Comparison of ENCODE assay signal across 8 mouse cellular contexts in genomic region chr4:154897676-154898465, GRCm38 (mm10). TPM values are rescaled to one million over a fixed set of nuclear protein-coding genes. Genes with fewer than 3 reads are reported as not detected.
DNase-seq lines count a peak whose midpoint lies in the region; ATAC-seq and TF ChIP-seq lines count a peak whose summit lies in the region.

No protein-coding gene starts in this region.

- ATAC-seq in forebrain, embryonic 12.5 days (ENCODE audit: low FRiP score), result no peak
- ATAC-seq in hindbrain, postnatal 0 days, result no peak
- peak; percentile 4; the same call in 1 of the 2 replicates for ATAC-seq in midbrain, embryonic 13.5 days

- no peaks in the 10 kb centered on the region for H3K36me3 ChIP-seq in forebrain, embryonic 12.5 days (replicated peaks)
- H3K36me3 ChIP-seq in hindbrain, postnatal 0 days (ENCODE audit: insufficient read depth, low read length), result no peaks in the 10 kb centered on the region
- peaks cover 6% of the 10 kb centered on the region; the same call in 1 of the 2 replicates for H3K36me3 ChIP-seq in midbrain, embryonic 13.5 days

- 0 out of 2 replicates have a peak, but pooled peaks cover 15% of the 10 kb centered on the region for H3K27me3 ChIP-seq in forebrain, embryonic 12.5 days
- no peaks in the 10 kb centered on the region for H3K27me3 ChIP-seq in hindbrain, postnatal 0 days (ENCODE audit: insufficient read depth, low read length)
- H3K27me3 ChIP-seq in midbrain, embryonic 13.5 days, result no peaks in the 10 kb centered on the region

- no peaks in the 10 kb centered on the region for H3K9me3 ChIP-seq in forebrain, embryonic 12.5 days
- H3K9me3 ChIP-seq in hindbrain, postnatal 0 days (ENCODE audit: low read length), result no peaks in the 10 kb centered on the region
- no peaks in the 10 kb centered on the region for H3K9me3 ChIP-seq in midbrain, embryonic 13.5 days

- H3K4me3 ChIP-seq in forebrain, embryonic 12.5 days (replicated peaks), result peak overlapping the region; percentile 56
- peak overlapping the region; percentile 57 for H3K4me3 ChIP-seq in hindbrain, postnatal 0 days (ENCODE audit: low read length)
- peak overlapping the region; percentile 55 for H3K4me3 ChIP-seq in midbrain, embryonic 13.5 days (replicated peaks)

- peak overlapping the region; percentile 67 for H3K9ac ChIP-seq in forebrain, embryonic 12.5 days
- H3K9ac ChIP-seq in hindbrain, postnatal 0 days (replicated peaks; ENCODE audit: low read length), result peak overlapping the region; percentile 69
- peak overlapping the region; percentile 78 for H3K9ac ChIP-seq in midbrain, embryonic 13.5 days (replicated peaks)

- no peak for TF ChIP-seq CTCF in hindbrain, postnatal 0 days (IDR thresholded peaks at IDR 0.05; ENCODE audit: low read depth)

- H3K4me1 ChIP-seq in forebrain, embryonic 12.5 days, result peaks cover 17% of the 10 kb centered on the region
- peaks cover 16% of the 10 kb centered on the region for H3K4me1 ChIP-seq in hindbrain, postnatal 0 days (ENCODE audit: insufficient read depth, low read length)
- peaks cover 21% of the 10 kb centered on the region for H3K4me1 ChIP-seq in midbrain, embryonic 13.5 days (replicated peaks)

- peak; percentile 1 for DNase-seq in spleen, adult 12 weeks (ENCODE audit: low spot score)
- no peak for DNase-seq in spleen, postnatal 4 days (ENCODE audit: low spot score in 2 of 2)
- no peak for DNase-seq in hindbrain, postnatal 0 days (ENCODE audit: low spot score)
- no peak for DNase-seq in left cerebral cortex, adult 8-10 months (ENCODE audit: low spot score in 2 of 2)
- no peak for DNase-seq in right cerebral cortex, postnatal 14 days
- no peak for DNase-seq in embryo, embryonic 11 days

- H3K27ac ChIP-seq in forebrain, embryonic 12.5 days, result no peak overlapping the region
- H3K27ac ChIP-seq in hindbrain, postnatal 0 days, result peak overlapping the region; percentile 77; the same call in 1 of the 2 replicates
- no peak overlapping the region for H3K27ac ChIP-seq in midbrain, embryonic 13.5 days

- H3K4me2 ChIP-seq in forebrain, embryonic 12.5 days, result peak overlapping the region; percentile 92
- peak overlapping the region; percentile 99 for H3K4me2 ChIP-seq in hindbrain, postnatal 0 days (ENCODE audit: low read depth, low read length)
- H3K4me2 ChIP-seq in midbrain, embryonic 13.5 days (replicated peaks), result peak overlapping the region; percentile 88

- WGBS in forebrain, embryonic 12.5 days, result 74% methylated on average over 6 of the region's 6 CpGs
- 64% methylated on average over 6 of the region's 6 CpGs for WGBS in hindbrain, postnatal 0 days
- 69% methylated on average over 6 of the region's 6 CpGs for WGBS in midbrain, embryonic 13.5 days

RNA-seq across cellular contexts. Expression of gene Fam213b, which starts 1.1 kb away (rescaled TPM):
- polyA plus RNA-seq in forebrain, embryonic 12.5 days (2016; fragmentation: Nextera tagmentation; extraction: Ambion mirVana), result 29.8 and 30.3 TPM in 2 replicates
- total RNA-seq in hindbrain, postnatal 0 days (2014; rRNA removed), result 33.5 and 47.3 TPM in 2 replicates
- polyA plus RNA-seq in hindbrain, postnatal 0 days (2015; fragmentation: Nextera tagmentation; extraction: Ambion mirVana), result 78.2 and 83.8 TPM in 2 replicates
- 43.4 and 46.9 TPM in 2 replicates for polyA plus RNA-seq in midbrain, embryonic 13.5 days (2015; fragmentation: Nextera tagmentation; extraction: Ambion mirVana)
- total RNA-seq in left cerebral cortex, adult 8-10 months (2022), result 10 to 100 TPM; 56.5 to 68.1 (median 60.5) TPM

RNA-seq across cellular contexts. Expression of gene Mmel1, which starts 28.5 kb away (rescaled TPM):
- 0.08 and 0.19 TPM in 2 replicates for polyA plus RNA-seq in forebrain, embryonic 12.5 days (2016; fragmentation: Nextera tagmentation; extraction: Ambion mirVana)
- 1.0 and 1.6 TPM in 2 replicates for total RNA-seq in hindbrain, postnatal 0 days (2014; rRNA removed)
- 0.93 TPM in 2 replicates for polyA plus RNA-seq in hindbrain, postnatal 0 days (2015; fragmentation: Nextera tagmentation; extraction: Ambion mirVana)
- 0.32 and 0.35 TPM in 2 replicates for polyA plus RNA-seq in midbrain, embryonic 13.5 days (2015; fragmentation: Nextera tagmentation; extraction: Ambion mirVana)
- 1 to 10 TPM in 2 of 4 experiments, under 1 TPM in 2; 0.37 to 1.2 (median 0.78) TPM for total RNA-seq in left cerebral cortex, adult 8-10 months (2022)

RNA-seq across cellular contexts. Expression of gene Tnfrsf14, which starts 30.5 kb away (rescaled TPM):
- polyA plus RNA-seq in forebrain, embryonic 12.5 days (2016; fragmentation: Nextera tagmentation; extraction: Ambion mirVana), result 0.21 and 1.2 TPM in 2 replicates
- 0.52 TPM in 1 of 2 replicates, not detected in the other for total RNA-seq in hindbrain, postnatal 0 days (2014; rRNA removed)
- polyA plus RNA-seq in hindbrain, postnatal 0 days (2015; fragmentation: Nextera tagmentation; extraction: Ambion mirVana), result 0.16 and 0.29 TPM in 2 replicates
- polyA plus RNA-seq in midbrain, embryonic 13.5 days (2015; fragmentation: Nextera tagmentation; extraction: Ambion mirVana), result 0.40 TPM in 2 replicates
- 1 to 10 TPM; 1.5 to 3.0 (median 2.8) TPM for total RNA-seq in left cerebral cortex, adult 8-10 months (2022)
